Mouse (Mus musculus): ENCODE results near the gene Tnfrsf18. TPM values are rescaled to one million over a fixed set of nuclear protein-coding genes. Genes with fewer than 3 reads are reported as not detected.

Gene Tnfrsf18
- polyA plus RNA-seq, 1 experiment from 2014 or later = 1.3 TPM

GRCm38 (mm10) chr4:155992906-155993547 lies 32.9 kb upstream of the Tnfrsf18 start:
- under 1% methylated on average over 70 of the region's 70 CpGs for WGBS
- Histone ChIP-seq H3K36me3 (ENCODE audit: insufficient read depth) (peaks cover 34% of the 10 kb centered on the region), H3K9ac (peak overlapping the region; percentile 84), H3K9me3 (ENCODE audit: low read depth, low read length) (no peaks in the 10 kb centered on the region), H3K4me3 (ENCODE audit: low read depth, low read length) (peak overlapping the region; percentile 86), H3K27ac (ENCODE audit: low read depth) (peak overlapping the region; percentile 92), H3K27me3 (ENCODE audit: insufficient read depth, low read length) (no peaks in the 10 kb centered on the region), H3K4me1 (ENCODE audit: insufficient read depth) (peaks cover 13% of the 10 kb centered on the region), H3K4me2 (peak overlapping the region; percentile 69)
- DNase-seq = peak; percentile 98
- peak; percentile 87 for ATAC-seq (ENCODE audit: insufficient read depth)
- TF ChIP-seq CTCF (IDR thresholded peaks at IDR 0.05; ENCODE audit: low read depth) = peak; percentile 32; the same call in 1 of the 2 replicates

DNA sequence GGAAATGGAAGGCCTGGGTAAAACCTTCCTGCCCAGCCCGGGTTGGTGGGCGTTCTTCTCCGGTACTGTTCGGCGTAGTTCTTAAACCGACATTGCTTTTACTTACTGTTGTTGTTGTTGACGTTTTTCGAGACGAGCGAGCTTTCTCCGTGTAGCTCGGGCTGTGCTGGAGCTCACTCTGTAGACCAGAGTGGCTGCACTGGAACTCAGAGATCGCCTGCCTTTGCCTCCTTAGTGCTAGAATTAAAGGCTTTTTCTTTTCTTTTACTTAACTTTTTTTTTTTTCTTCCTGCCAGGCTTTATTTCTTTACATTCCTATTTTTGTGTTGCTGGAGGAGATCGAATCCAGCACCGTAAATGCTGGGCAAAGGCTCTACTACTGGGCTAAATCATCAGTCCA lies 32.4 kb upstream of the Tnfrsf18 start:
- no peaks in the 10 kb centered on the region for H3K9me3 ChIP-seq (ENCODE audit: low read depth, low read length)
- H3K9ac ChIP-seq = peak overlapping the region; percentile 84
- DNase-seq (no peak), ATAC-seq (ENCODE audit: insufficient read depth) (no peak)
- WGBS = 4% methylated on average over 15 of the region's 15 CpGs
- peaks cover 13% of the 10 kb centered on the region for H3K4me1 ChIP-seq (ENCODE audit: insufficient read depth)
- peak overlapping the region; percentile 92 for H3K27ac ChIP-seq (ENCODE audit: low read depth)
- no peaks in the 10 kb centered on the region for H3K27me3 ChIP-seq (ENCODE audit: insufficient read depth, low read length)
- TF ChIP-seq CTCF (IDR thresholded peaks at IDR 0.05; ENCODE audit: low read depth) = no peak
- H3K36me3 ChIP-seq (ENCODE audit: insufficient read depth) = peaks cover 40% of the 10 kb centered on the region
- H3K4me3 ChIP-seq (ENCODE audit: low read depth, low read length) = peak overlapping the region; percentile 86
- H3K4me2 ChIP-seq = peak overlapping the region; percentile 69

- no peak for TF ChIP-seq CTCF (IDR thresholded peaks at IDR 0.05; ENCODE audit: low read depth)
- H3K27ac ChIP-seq (ENCODE audit: low read depth) = no peak overlapping the region
- H3K36me3 ChIP-seq (ENCODE audit: insufficient read depth) = peaks cover 93% of the 10 kb centered on the region
- H3K4me1 ChIP-seq (ENCODE audit: insufficient read depth) = no peaks in the 10 kb centered on the region
- ATAC-seq (ENCODE audit: insufficient read depth) = no peak
- no peaks in the 10 kb centered on the region for H3K9me3 ChIP-seq (ENCODE audit: low read depth, low read length)
- no peak overlapping the region for H3K4me3 ChIP-seq (ENCODE audit: low read depth, low read length)
- H3K4me2 ChIP-seq = no peak overlapping the region
- 89% methylated on average over 3 of the region's 3 CpGs for WGBS
- H3K27me3 ChIP-seq (ENCODE audit: insufficient read depth, low read length) = no peaks in the 10 kb centered on the region
- DNase-seq = no peak
- no peak overlapping the region for H3K9ac ChIP-seq
Observed at GRCm38 (mm10) chr4:156004109-156004508, 21.9 kb upstream of the Tnfrsf18 start.

DNA sequence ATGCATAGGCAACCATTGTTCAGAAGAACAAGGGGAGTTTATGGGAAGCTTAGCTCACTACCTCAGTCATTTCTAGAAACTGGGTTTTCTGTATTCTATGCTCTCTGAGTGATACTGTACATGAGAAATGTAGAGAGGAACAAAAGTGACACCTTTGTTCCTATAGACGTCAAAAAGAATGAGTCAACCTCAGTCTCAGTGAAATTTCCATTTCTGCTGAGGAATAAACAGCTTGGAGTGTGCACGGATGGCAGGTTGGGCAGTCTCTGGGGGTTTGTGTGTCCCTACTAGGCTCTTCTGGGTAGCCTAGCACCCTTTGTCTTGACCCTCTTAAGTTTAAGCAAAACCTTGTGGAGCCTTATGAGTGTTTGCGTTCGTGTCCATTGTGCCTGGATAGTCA lies 17.6 kb upstream of the Tnfrsf18 start:
- Histone ChIP-seq H3K9me3 (ENCODE audit: low read depth, low read length) (no peaks in the 10 kb centered on the region), H3K9ac (no peak overlapping the region), H3K4me3 (ENCODE audit: low read depth, low read length) (no peak overlapping the region), H3K27ac (ENCODE audit: low read depth) (no peak overlapping the region), H3K27me3 (ENCODE audit: insufficient read depth, low read length) (no peaks in the 10 kb centered on the region), H3K4me2 (no peak overlapping the region), H3K4me1 (ENCODE audit: insufficient read depth) (no peaks in the 10 kb centered on the region), H3K36me3 (ENCODE audit: insufficient read depth) (peaks cover 94% of the 10 kb centered on the region)
- no peak for ATAC-seq (ENCODE audit: insufficient read depth)
- no peak for TF ChIP-seq CTCF (IDR thresholded peaks at IDR 0.05; ENCODE audit: low read depth)
- DNase-seq = no peak
- 87% methylated on average over 4 of the region's 4 CpGs for WGBS

DNA sequence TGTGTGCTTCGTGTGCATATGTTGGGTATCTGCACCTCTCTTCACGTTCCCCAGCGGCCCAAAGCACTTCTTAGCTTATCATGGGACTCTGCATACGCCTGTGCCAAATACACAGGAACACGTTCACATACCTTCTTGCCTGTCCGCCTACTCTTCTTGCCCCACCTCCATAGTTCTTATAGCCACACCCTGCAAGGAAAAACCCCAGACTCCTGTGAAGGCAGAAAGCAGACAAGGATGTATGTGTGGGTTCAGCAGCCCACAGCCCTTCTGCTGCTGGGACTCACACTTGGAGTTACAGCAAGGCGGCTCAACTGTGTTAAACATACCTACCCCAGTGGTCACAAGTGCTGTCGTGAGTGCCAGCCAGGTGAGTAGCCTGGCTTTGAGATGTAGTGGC lies 12.3 kb upstream of the Tnfrsf18 start, which contains the start of gene Tnfrsf4:
Tnfrsf4 (plus strand) TSS at position 207 of the 400 bp plus-strand sequence.
- Histone ChIP-seq H3K9me3 (ENCODE audit: low read depth, low read length) (no peaks in the 10 kb centered on the region), H3K36me3 (ENCODE audit: insufficient read depth) (peaks cover 63% of the 10 kb centered on the region), H3K27ac (ENCODE audit: low read depth) (no peak within 1 kb of the TSS), H3K4me3 (ENCODE audit: low read depth, low read length) (no peak within 1 kb of the TSS), H3K27me3 (ENCODE audit: insufficient read depth, low read length) (no peaks in the 10 kb centered on the region), H3K9ac (no peak within 1 kb of the TSS), H3K4me2 (no peak within 1 kb of the TSS), H3K4me1 (ENCODE audit: insufficient read depth) (no peaks in the 10 kb centered on the region)
- 78% methylated on average over 8 of the region's 8 CpGs for WGBS
- no peak for TF ChIP-seq CTCF (IDR thresholded peaks at IDR 0.05; ENCODE audit: low read depth)
- ATAC-seq (ENCODE audit: insufficient read depth) = no peak
- no peak for DNase-seq

- Histone ChIP-seq H3K4me2 (no peak overlapping the region), H3K4me1 (ENCODE audit: insufficient read depth) (no peaks in the 10 kb centered on the region), H3K4me3 (ENCODE audit: low read depth, low read length) (no peak overlapping the region), H3K9me3 (ENCODE audit: low read depth, low read length) (no peaks in the 10 kb centered on the region), H3K27ac (ENCODE audit: low read depth) (no peak overlapping the region), H3K36me3 (ENCODE audit: insufficient read depth) (peaks cover 55% of the 10 kb centered on the region), H3K27me3 (ENCODE audit: insufficient read depth, low read length) (no peaks in the 10 kb centered on the region), H3K9ac (no peak overlapping the region)
- 83% methylated on average over 2 of the region's 2 CpGs for WGBS
- no peak for ATAC-seq (ENCODE audit: insufficient read depth)
- TF ChIP-seq CTCF (IDR thresholded peaks at IDR 0.05; ENCODE audit: low read depth) = no peak
- DNase-seq = no peak
Observed at GRCm38 (mm10) chr4:156014436-156014835, 11.5 kb upstream of the Tnfrsf18 start.

- no peak overlapping the region for H3K4me3 ChIP-seq (ENCODE audit: low read depth, low read length)
- no peak for DNase-seq
- no peaks in the 10 kb centered on the region for H3K27me3 ChIP-seq (ENCODE audit: insufficient read depth, low read length)
- no peak for ATAC-seq (ENCODE audit: insufficient read depth)
- no peaks in the 10 kb centered on the region for H3K4me1 ChIP-seq (ENCODE audit: insufficient read depth)
- no peaks in the 10 kb centered on the region for H3K9me3 ChIP-seq (ENCODE audit: low read depth, low read length)
- no peak overlapping the region for H3K4me2 ChIP-seq
- whole genome bisulfite sequencing = 84% methylated on average over 12 of the region's 12 CpGs
- peaks cover 14% of the 10 kb centered on the region for H3K36me3 ChIP-seq (ENCODE audit: insufficient read depth)
- TF ChIP-seq CTCF (IDR thresholded peaks at IDR 0.05; ENCODE audit: low read depth) = no peak
- no peak overlapping the region for H3K27ac ChIP-seq (ENCODE audit: low read depth)
- H3K9ac ChIP-seq = no peak overlapping the region
Observed at GRCm38 (mm10) chr4:156019771-156020170, 6.2 kb upstream of the Tnfrsf18 start.
